Comparison of ENCODE assay signal across 17 mouse cellular contexts in the genomic region with DNA sequence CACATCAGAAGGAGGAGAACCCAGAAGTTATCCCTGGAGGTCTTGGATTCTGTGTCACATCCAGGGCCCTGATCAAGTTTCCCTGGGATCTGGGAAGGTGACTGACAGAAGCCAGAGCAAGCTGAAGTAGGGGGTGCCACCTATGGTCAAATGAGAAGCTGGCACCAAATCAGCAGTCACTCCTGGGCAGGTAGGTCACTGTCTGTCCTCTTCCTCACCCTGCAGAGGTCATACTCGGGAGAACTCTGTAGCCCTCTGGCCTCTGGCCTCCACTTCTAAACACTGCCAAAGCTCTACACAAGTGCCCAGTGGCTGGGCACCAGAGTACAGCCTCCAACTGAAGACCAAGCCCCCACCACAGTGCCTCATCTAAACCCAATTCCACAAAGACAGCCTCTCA. TPM values are rescaled to one million over a fixed set of nuclear protein-coding genes. Genes with fewer than 3 reads are reported as not detected.
DNase-seq lines count a peak whose midpoint lies in the region; ATAC-seq and TF ChIP-seq lines count a peak whose summit lies in the region.
"Had no signal": no experiment of that assay in that cellular context is flagged by ENCODE, and none has a peak within 500 bp of the region (broad histone marks: within the 10 kb centered on the region; RNA-seq: fewer than 3 reads in every experiment).

No protein-coding gene starts in this region.

- no peak for TF ChIP-seq EP300 in liver, postnatal 0 days (IDR thresholded peaks at IDR 0.05; ENCODE audit: low read depth)

- no peak overlapping the region for H3K9ac ChIP-seq in hindbrain, embryonic 15.5 days
- no peak overlapping the region for H3K9ac ChIP-seq in hindbrain, embryonic 12.5 days
- H3K9ac ChIP-seq in liver, postnatal 0 days (replicated peaks): no peak overlapping the region
- no peak overlapping the region for H3K9ac ChIP-seq in embryonic facial prominence, embryonic 14.5 days (ENCODE audit: low read depth, low read length)
- no peak overlapping the region for H3K9ac ChIP-seq in limb, embryonic 12.5 days (replicated peaks)
- H3K9ac ChIP-seq: intestine, embryonic 15.5 days had no signal

- DNase-seq in liver, postnatal 0 days: no peak
- DNase-seq in liver: no peak
- no peak for DNase-seq in embryonic facial prominence, embryonic 14.5 days (ENCODE audit: low spot score)
- no peak for DNase-seq in adrenal gland, adult (ENCODE audit: inconsistent age in 2 of 2, low spot score in 1 of 2)
- no peak for DNase-seq in layer of hippocampus, postnatal 25 days (ENCODE audit: extremely low spot score in 1 of 2, low spot score in 1 of 2)
- DNase-seq: cerebellum, postnatal 14 days; gastrocnemius, postnatal 36 days; left cerebral cortex, postnatal 4 days; lung, adult 18-20 months; right cerebral cortex, adult 18-20 months; thymus, postnatal 4 days had no signal

- no peaks in the 10 kb centered on the region for H3K27me3 ChIP-seq in hindbrain, embryonic 15.5 days
- no peaks in the 10 kb centered on the region for H3K27me3 ChIP-seq in hindbrain, embryonic 12.5 days
- peaks cover 14% of the 10 kb centered on the region for H3K27me3 ChIP-seq in liver, postnatal 0 days (ENCODE audit: insufficient read depth, low read length)
- no peaks in the 10 kb centered on the region for H3K27me3 ChIP-seq in embryonic facial prominence, embryonic 14.5 days (replicated peaks; ENCODE audit: control insufficient read depth, insufficient read depth, low read length)
- no peaks in the 10 kb centered on the region for H3K27me3 ChIP-seq in limb, embryonic 12.5 days
- H3K27me3 ChIP-seq: intestine, embryonic 15.5 days had no signal

- H3K36me3 ChIP-seq in hindbrain, embryonic 15.5 days: no peaks in the 10 kb centered on the region
- no peaks in the 10 kb centered on the region for H3K36me3 ChIP-seq in hindbrain, embryonic 12.5 days
- no peaks in the 10 kb centered on the region for H3K36me3 ChIP-seq in liver, postnatal 0 days (replicated peaks; ENCODE audit: insufficient read depth, low read length)
- H3K36me3 ChIP-seq in embryonic facial prominence, embryonic 14.5 days (ENCODE audit: control insufficient read depth, insufficient read depth, low read length): 0 out of 2 replicates have a peak, but pooled peaks cover 4% of the 10 kb centered on the region
- H3K36me3 ChIP-seq in limb, embryonic 12.5 days: peaks cover 5% of the 10 kb centered on the region; the same call in 1 of the 2 replicates
- H3K36me3 ChIP-seq: intestine, embryonic 15.5 days had no signal

- peak overlapping the region; percentile 96; the same call in 1 of the 2 replicates for H3K4me2 ChIP-seq in hindbrain, embryonic 15.5 days
- no peak overlapping the region for H3K4me2 ChIP-seq in hindbrain, embryonic 12.5 days (replicated peaks)
- no peak overlapping the region for H3K4me2 ChIP-seq in liver, postnatal 0 days (ENCODE audit: low read depth, low read length)
- peak overlapping the region; percentile 8; the same call in 1 of the 2 replicates for H3K4me2 ChIP-seq in embryonic facial prominence, embryonic 14.5 days (ENCODE audit: low read depth, low read length)
- peak overlapping the region; percentile 74; the same call in 1 of the 2 replicates for H3K4me2 ChIP-seq in limb, embryonic 12.5 days
- H3K4me2 ChIP-seq: heart, embryonic 11.5 days; intestine, embryonic 15.5 days had no signal

- no peak for TF ChIP-seq CTCF in liver, postnatal 0 days (IDR thresholded peaks at IDR 0.05; ENCODE audit: low read depth)

- no peak for ATAC-seq in hindbrain, embryonic 15.5 days (ENCODE audit: low FRiP score, low read depth)
- ATAC-seq in hindbrain, embryonic 12.5 days (ENCODE audit: low FRiP score): no peak
- no peak for ATAC-seq in liver, postnatal 0 days
- no peak for ATAC-seq in embryonic facial prominence, embryonic 14.5 days (ENCODE audit: low read depth)
- ATAC-seq in limb, embryonic 12.5 days (ENCODE audit: insufficient number of reproducible peaks, insufficient read depth, low FRiP score, low TSS enrichment, low read depth): no peak
- ATAC-seq: intestine, embryonic 15.5 days had no signal

- H3K9me3 ChIP-seq in hindbrain, embryonic 15.5 days: no peaks in the 10 kb centered on the region
- H3K9me3 ChIP-seq in hindbrain, embryonic 12.5 days (replicated peaks): no peaks in the 10 kb centered on the region
- H3K9me3 ChIP-seq in liver, postnatal 0 days (ENCODE audit: low read length): no peaks in the 10 kb centered on the region
- no peaks in the 10 kb centered on the region for H3K9me3 ChIP-seq in embryonic facial prominence, embryonic 14.5 days (ENCODE audit: control insufficient read depth, low read length)
- H3K9me3 ChIP-seq in limb, embryonic 12.5 days: no peaks in the 10 kb centered on the region
- H3K9me3 ChIP-seq: intestine, embryonic 15.5 days had no signal

- 57% methylated on average over 1 of the region's 1 CpGs for WGBS in hindbrain, embryonic 15.5 days
- WGBS in hindbrain, embryonic 12.5 days: 65% methylated on average over 1 of the region's 1 CpGs
- WGBS in liver, postnatal 0 days (ENCODE audit: insufficient replicate concordance): 47% methylated on average over 1 of the region's 1 CpGs
- 88% methylated on average over 1 of the region's 1 CpGs for WGBS in embryonic facial prominence, embryonic 14.5 days
- WGBS in limb, embryonic 12.5 days: 71% methylated on average over 1 of the region's 1 CpGs

- H3K27ac ChIP-seq in hindbrain, embryonic 15.5 days (replicated peaks): no peak overlapping the region
- no peak overlapping the region for H3K27ac ChIP-seq in hindbrain, embryonic 12.5 days
- 0 out of 2 replicates have a peak overlapping the region, but pooled peaks have one; percentile 11 for H3K27ac ChIP-seq in liver, postnatal 0 days (ENCODE audit: low read depth)
- no peak overlapping the region for H3K27ac ChIP-seq in embryonic facial prominence, embryonic 14.5 days (replicated peaks; ENCODE audit: low read depth, low read length)
- H3K27ac ChIP-seq in limb, embryonic 12.5 days: no peak overlapping the region
- H3K27ac ChIP-seq: intestine, embryonic 15.5 days had no signal

- H3K4me3 ChIP-seq in hindbrain, embryonic 15.5 days: no peak overlapping the region
- H3K4me3 ChIP-seq in hindbrain, embryonic 12.5 days: no peak overlapping the region
- no peak overlapping the region for H3K4me3 ChIP-seq in liver, postnatal 0 days (ENCODE audit: low read depth, low read length)
- H3K4me3 ChIP-seq in embryonic facial prominence, embryonic 14.5 days (ENCODE audit: low read depth, low read length): no peak overlapping the region
- H3K4me3 ChIP-seq in limb, embryonic 12.5 days (replicated peaks): no peak overlapping the region
- H3K4me3 ChIP-seq: intestine, embryonic 15.5 days had no signal

- H3K4me1 ChIP-seq in hindbrain, embryonic 15.5 days (replicated peaks): peaks cover 71% of the 10 kb centered on the region
- peaks cover 60% of the 10 kb centered on the region for H3K4me1 ChIP-seq in hindbrain, embryonic 12.5 days
- peaks cover 33% of the 10 kb centered on the region for H3K4me1 ChIP-seq in liver, postnatal 0 days (ENCODE audit: insufficient read depth)
- peaks cover 58% of the 10 kb centered on the region for H3K4me1 ChIP-seq in embryonic facial prominence, embryonic 14.5 days (ENCODE audit: control insufficient read depth, insufficient read depth, low read length)
- peaks cover 79% of the 10 kb centered on the region for H3K4me1 ChIP-seq in limb, embryonic 12.5 days (replicated peaks)

RNA-seq across cellular contexts. Expression of gene Tsku, which starts 3.1 kb away (rescaled TPM):
- 8.9 and 9.3 TPM in 2 replicates for polyA plus RNA-seq in hindbrain, embryonic 15.5 days (2015; fragmentation: Nextera tagmentation; extraction: Ambion mirVana)
- 9.0 and 10.3 TPM in 2 replicates for polyA plus RNA-seq in hindbrain, embryonic 12.5 days (2016; fragmentation: Nextera tagmentation; extraction: Ambion mirVana)
- polyA plus RNA-seq in liver, postnatal 0 days (2015; fragmentation: Nextera tagmentation; extraction: Ambion mirVana): 8.3 and 18.9 TPM in 2 replicates
- polyA plus RNA-seq in embryonic facial prominence, embryonic 14.5 days (2014; fragmentation: Nextera tagmentation; extraction: Ambion mirVana): 23.6 and 24.7 TPM in 2 replicates
- polyA plus RNA-seq in limb, embryonic 12.5 days (2016; fragmentation: Nextera tagmentation; extraction: Ambion mirVana): 15.4 and 16.7 TPM in 2 replicates
- 1 to 10 TPM; 2.3 to 2.6 TPM for total RNA-seq in layer of hippocampus, postnatal 25 days (2021)
- total RNA-seq: megakaryocyte-erythroid progenitor cell, adult 5-6 weeks had no signal

RNA-seq across cellular contexts. Expression of gene Acer3, which starts 37.0 kb away (rescaled TPM):
- polyA plus RNA-seq in hindbrain, embryonic 15.5 days (2015; fragmentation: Nextera tagmentation; extraction: Ambion mirVana): 26.3 and 28.2 TPM in 2 replicates
- polyA plus RNA-seq in hindbrain, embryonic 12.5 days (2016; fragmentation: Nextera tagmentation; extraction: Ambion mirVana): 14.9 and 15.8 TPM in 2 replicates
- polyA plus RNA-seq in liver, postnatal 0 days (2015; fragmentation: Nextera tagmentation; extraction: Ambion mirVana): 18.7 and 19.4 TPM in 2 replicates
- polyA plus RNA-seq in embryonic facial prominence, embryonic 14.5 days (2014; fragmentation: Nextera tagmentation; extraction: Ambion mirVana): 31.8 and 34.3 TPM in 2 replicates
- 25.4 and 27.5 TPM in 2 replicates for polyA plus RNA-seq in limb, embryonic 12.5 days (2016; fragmentation: Nextera tagmentation; extraction: Ambion mirVana)
- total RNA-seq in layer of hippocampus, postnatal 25 days (2021): 10 to 100 TPM; 17.9 to 20.8 TPM

Comparison
In these comparisons a context has a peak if more than half of its experiments do, and no peak if none do; other contexts are left out.
1. H3K4me2 ChIP-seq: peak in hindbrain, embryonic 15.5 days (single experiment), embryonic facial prominence, embryonic 14.5 days (single experiment) and limb, embryonic 12.5 days (single experiment); none in hindbrain, embryonic 12.5 days (single experiment) and liver, postnatal 0 days (single experiment).